Mouse (Mus musculus): Measurements from ENCODE around the gene Olfr49.

Olfr49 gene

GRCm38 (mm10) chr14:54284839-54285238, at the start of gene Olfr49:
Gene Olfr49 (minus strand): TSS chr14:54284939.
- no peak for DNase-seq

GRCm38 (mm10) chr14:54333452-54334189, 48.9 kb upstream of the Olfr49 start:
- DNase-seq, result no peak

GRCm38 (mm10) chr14:54332176-54333074, 47.7 kb upstream of the Olfr49 start:
- no peak for DNase-seq

- no peak for DNase-seq
Measured at GRCm38 (mm10) chr14:54331178-54331577, 46.4 kb upstream of the Olfr49 start.

GRCm38 (mm10) chr14:54329201-54329600, 44.5 kb upstream of the Olfr49 start:
- DNase-seq, result no peak

- DNase-seq, result no peak
Measured at GRCm38 (mm10) chr14:54328548-54328947, 43.8 kb upstream of the Olfr49 start.

GRCm38 (mm10) chr14:54324486-54324885, 39.7 kb upstream of the Olfr49 start:
- DNase-seq, result no peak

GRCm38 (mm10) chr14:54321556-54322376, 37.0 kb upstream of the Olfr49 start:
- no peak for DNase-seq

- no peak for DNase-seq
Measured at GRCm38 (mm10) chr14:54311763-54312162, 27.0 kb upstream of the Olfr49 start.

- DNase-seq, result no peak
Measured at GRCm38 (mm10) chr14:54300676-54301075, 15.9 kb upstream of the Olfr49 start.

- no peak for DNase-seq
Measured at GRCm38 (mm10) chr14:54300136-54300535, 15.4 kb upstream of the Olfr49 start.

GRCm38 (mm10) chr14:54276446-54276845, 8.3 kb downstream of the Olfr49 start:
- DNase-seq, result no peak

- no peak for DNase-seq
Measured at GRCm38 (mm10) chr14:54272696-54273095, 12.0 kb downstream of the Olfr49 start.

- DNase-seq, result no peak
Measured at GRCm38 (mm10) chr14:54271976-54272606, 12.6 kb downstream of the Olfr49 start.

- no peak for DNase-seq
Measured at GRCm38 (mm10) chr14:54270413-54270812, 14.3 kb downstream of the Olfr49 start.

- DNase-seq, result no peak
Measured at GRCm38 (mm10) chr14:54269566-54269965, 15.2 kb downstream of the Olfr49 start.

GRCm38 (mm10) chr14:54267966-54268365, 16.8 kb downstream of the Olfr49 start:
- no peak for DNase-seq

- DNase-seq, result no peak
Measured at GRCm38 (mm10) chr14:54265951-54266350, 18.8 kb downstream of the Olfr49 start.

- DNase-seq, result no peak
Measured at GRCm38 (mm10) chr14:54265093-54265492, 19.6 kb downstream of the Olfr49 start.

- no peak for DNase-seq
Measured at GRCm38 (mm10) chr14:54264231-54264630, 20.5 kb downstream of the Olfr49 start.

GRCm38 (mm10) chr14:54263099-54263498, 21.6 kb downstream of the Olfr49 start:
- DNase-seq, result no peak

- DNase-seq, result no peak
Measured at GRCm38 (mm10) chr14:54262622-54263021, 22.1 kb downstream of the Olfr49 start.

GRCm38 (mm10) chr14:54261386-54261785, 23.4 kb downstream of the Olfr49 start:
- no peak for DNase-seq

All from cerebellum, adult 11 months (tissue).